Mouse (Mus musculus) lung, postnatal 0 days (tissue): ENCODE measurements around the gene Gm17324. TPM values are rescaled to one million over a fixed set of nuclear protein-coding genes. Genes with fewer than 3 reads are reported as not detected.

Experiments used
- ATAC-seq: fragments of 200-750 bp; cut with Nextera tagmentation; 2 replicates; pipeline ENCODE4 v1.8.0; 2017; ENCODE audit warnings: moderate library complexity
- DNase-seq: peaks from one replicate; pipeline ENCODE4 v3.0.0-alpha.2; 2016; ENCODE audit warnings: low spot score
- H3K27ac ChIP-seq: fragments of 300-500 bp; sonication (generic); 2 replicates; pipeline ENCODE4 v1.5.1; 2014; ENCODE audit warnings: antibody characterized with exemption, mild to moderate bottlenecking, low read length, mixed read lengths
- H3K27me3 ChIP-seq: fragments of 300-500 bp; sonication (generic); replicated peaks from 2 replicates; pipeline ENCODE4 v1.6.1; 2014; ENCODE audit warnings: low read length, mixed read lengths; ENCODE audit not compliant: insufficient read depth
- H3K36me3 ChIP-seq: fragments of 300-500 bp; sonication (generic); 2 replicates; pipeline ENCODE4 v1.6.1; 2014; ENCODE audit warnings: low read length, mixed read lengths; ENCODE audit not compliant: insufficient read depth
- H3K4me1 ChIP-seq: fragments of 300-500 bp; sonication (generic); 2 replicates; pipeline ENCODE4 v1.6.1; 2014; ENCODE audit warnings: antibody characterized with exemption, low read depth, low read length, mixed read lengths; ENCODE audit not compliant: insufficient read depth
- H3K4me2 ChIP-seq: fragments of 300-500 bp; sonication (generic); replicated peaks from 2 replicates; pipeline ENCODE4 v1.6.1; 2014; ENCODE audit warnings: low read depth, mild to moderate bottlenecking, low read length, moderate library complexity, mixed read lengths
- H3K4me3 ChIP-seq: fragments of 300-500 bp; sonication (generic); 2 replicates; pipeline ENCODE4 v1.5.1; 2014; ENCODE audit warnings: low read depth, low read length
- H3K9ac ChIP-seq: fragments of 300-500 bp; sonication (generic); replicated peaks from 2 replicates; pipeline ENCODE4 v1.6.1; 2014; ENCODE audit warnings: low read depth, mild to moderate bottlenecking
- H3K9me3 ChIP-seq: fragments of 300-500 bp; sonication (generic); 2 replicates; pipeline ENCODE4 v1.6.1; 2016; ENCODE audit warnings: low read length, mixed read lengths
- CTCF ChIP-seq: IDR thresholded peaks from 2 replicates; pipeline ENCODE4 v1.5.1; 2016; ENCODE audit warnings: antibody characterized with exemption, mild to moderate bottlenecking
- EP300 ChIP-seq: IDR thresholded peaks from 2 replicates; pipeline ENCODE4 v1.6.1; 2016; ENCODE audit warnings: antibody characterized with exemption, mild to moderate bottlenecking, control low read depth
- WGBS: fragments of 180-500 bp; shearing (Covaris S2); extraction: QIAGEN DNeasy Blood & Tissue Kit; methylation state at CpG from one replicate; pipeline ENCODE4 v1.1.7; 2014; 5-methylcytosine and 5-hydroxymethylcytosine counted together
- microRNA-seq: library from miRNA; unstranded; fragments of <30 nt; microRNA quantifications from one replicate; pipeline ENCODE4, GENCODE M21; 2016
- polyA plus RNA-seq: library from polyadenylated mRNA; unstranded; fragments of >200 nt; fragmentation: Nextera tagmentation; extraction: Ambion mirVana; gene quantifications from 2 replicates; pipeline ENCODE4 v1.2.1, GENCODE M21; 2015

Gene Gm17324
- polyA plus RNA-seq, 1 experiment from 2014 or later, result 0.88 TPM

DNA sequence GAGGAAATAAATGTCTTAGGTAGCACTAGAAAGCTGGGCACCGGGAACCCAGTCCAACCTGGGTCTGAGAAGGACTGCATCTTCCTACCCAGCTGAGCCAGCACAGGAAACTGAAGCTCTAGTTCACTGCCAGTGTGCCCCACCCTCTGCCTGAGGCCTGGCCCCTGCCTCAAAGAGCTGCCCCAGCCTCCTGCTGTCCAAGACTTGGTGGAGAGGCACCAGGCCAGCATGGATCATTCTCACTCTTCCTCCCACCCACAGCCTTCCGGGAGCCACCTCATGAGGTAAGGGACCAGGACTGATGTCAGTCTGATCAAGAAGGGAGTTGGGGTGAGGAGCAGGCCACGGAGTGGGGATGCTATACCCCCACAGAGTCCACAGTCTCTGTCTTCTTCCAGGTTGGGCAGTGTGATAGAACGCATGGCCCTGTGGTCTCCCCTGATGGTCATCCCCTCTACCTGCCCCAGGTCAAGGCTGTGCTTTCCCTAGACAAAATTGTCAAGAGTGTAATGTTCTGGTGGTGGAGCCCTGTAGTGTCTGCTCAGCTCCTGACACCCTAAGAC lies 19.6 kb downstream of the Gm17324 start:
- Histone ChIP-seq H3K9me3 (no peaks in the 10 kb centered on the region), H3K36me3 (no peaks in the 10 kb centered on the region), H3K4me1 (no peaks in the 10 kb centered on the region), H3K27ac (no peak overlapping the region), H3K4me2 (no peak overlapping the region), H3K4me3 (no peak overlapping the region), H3K9ac (no peak overlapping the region), H3K27me3 (no peaks in the 10 kb centered on the region)
- TF ChIP-seq EP300 (no peak), CTCF (no peak)
- WGBS, result 66% methylated on average over 4 of the region's 4 CpGs
- DNase-seq (no peak), ATAC-seq (no peak)

DNA sequence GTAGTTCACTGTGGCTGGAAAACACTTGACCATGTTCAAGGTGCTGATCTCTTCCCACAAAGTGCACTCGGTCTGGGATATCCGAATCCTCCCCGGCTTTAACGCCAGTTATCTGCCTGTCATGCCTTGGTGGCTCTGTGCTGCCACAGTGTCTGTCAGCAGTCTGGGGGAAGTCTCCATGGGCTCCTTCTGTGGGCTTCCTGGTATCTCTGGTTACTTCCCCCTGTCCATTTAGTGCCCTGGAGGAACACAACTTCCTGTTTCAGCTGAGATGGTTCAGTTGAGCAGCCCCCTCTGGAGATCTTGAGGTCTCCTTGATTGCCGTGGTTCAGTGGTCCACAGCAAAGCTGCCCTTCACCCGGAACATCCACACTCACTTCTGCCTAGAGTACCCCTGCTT lies 20.4 kb downstream of the Gm17324 start:
- Histone ChIP-seq H3K4me2 (0 out of 2 replicates have a peak overlapping the region, but pooled peaks have one; percentile 63), H3K27ac (no peak overlapping the region), H3K36me3 (no peaks in the 10 kb centered on the region), H3K27me3 (no peaks in the 10 kb centered on the region), H3K9ac (no peak overlapping the region), H3K4me1 (no peaks in the 10 kb centered on the region), H3K9me3 (no peaks in the 10 kb centered on the region), H3K4me3 (no peak overlapping the region)
- ATAC-seq, result peak; percentile 6; the same call in 1 of the 2 replicates
- 79% methylated on average over 6 of the region's 6 CpGs for WGBS
- TF ChIP-seq CTCF, result no peak
- no peak for TF ChIP-seq EP300
- peak; percentile 17 for DNase-seq

DNA sequence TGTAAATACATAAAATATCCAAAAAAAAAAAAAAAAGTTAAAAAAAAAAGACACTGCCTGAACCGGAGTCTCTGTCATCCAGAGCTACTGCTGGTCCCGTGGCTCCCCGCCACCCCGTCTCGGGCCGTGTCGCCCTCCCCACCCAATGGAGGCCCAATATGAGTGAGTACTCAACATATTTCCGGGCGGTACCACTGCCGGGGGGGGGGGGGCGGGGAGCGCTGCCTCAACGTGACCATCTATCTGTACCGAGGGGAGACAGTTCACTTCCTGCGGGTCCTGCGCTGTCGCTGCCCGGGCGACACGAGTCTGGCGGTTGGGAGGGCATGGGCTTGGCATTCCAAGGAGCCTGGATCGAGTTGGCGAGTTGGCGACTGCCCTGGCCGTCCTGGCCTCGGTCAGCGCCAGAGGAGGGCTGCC lies 21.2 kb downstream of the Gm17324 start:
- TF ChIP-seq CTCF (no peak), EP300 (no peak)
- Histone ChIP-seq H3K9ac (no peak overlapping the region), H3K4me1 (no peaks in the 10 kb centered on the region), H3K36me3 (no peaks in the 10 kb centered on the region), H3K27ac (no peak overlapping the region), H3K4me2 (peak overlapping the region; percentile 63), H3K4me3 (peak overlapping the region; percentile 10; the same call in 1 of the 2 replicates), H3K27me3 (no peaks in the 10 kb centered on the region), H3K9me3 (no peaks in the 10 kb centered on the region)
- DNase-seq, result peak; percentile 28
- ATAC-seq, result peak; percentile 73
- 28% methylated on average over 23 of the region's 27 CpGs for WGBS

DNA sequence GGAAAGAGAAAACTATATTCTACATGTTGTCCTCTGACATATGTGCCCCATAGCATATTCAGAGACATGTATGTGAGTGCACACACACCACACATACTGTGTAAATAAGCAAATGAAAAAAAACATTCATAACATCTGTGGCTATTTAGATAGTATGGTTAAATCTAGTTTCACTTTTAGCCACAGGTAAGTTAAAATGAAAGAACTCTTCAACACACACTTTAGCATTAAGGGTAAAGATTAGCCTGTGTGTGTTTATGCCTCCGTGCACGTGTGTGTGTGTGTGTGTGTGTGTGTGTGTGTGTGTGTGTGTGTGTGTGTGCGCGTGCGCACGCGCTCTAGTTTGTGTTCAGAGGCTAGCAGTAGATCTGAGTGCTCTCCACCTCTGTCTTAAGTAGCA lies 47.0 kb downstream of the Gm17324 start:
- Histone ChIP-seq H3K4me1 (no peaks in the 10 kb centered on the region), H3K9me3 (no peaks in the 10 kb centered on the region), H3K27me3 (peaks cover 1% of the 10 kb centered on the region), H3K4me3 (no peak overlapping the region), H3K4me2 (no peak overlapping the region), H3K9ac (no peak overlapping the region), H3K27ac (no peak overlapping the region), H3K36me3 (no peaks in the 10 kb centered on the region)
- ATAC-seq, result no peak
- no peak for DNase-seq
- 89% methylated on average over 7 of the region's 7 CpGs for WGBS
- TF ChIP-seq EP300, result no peak
- TF ChIP-seq CTCF, result no peak

DNA sequence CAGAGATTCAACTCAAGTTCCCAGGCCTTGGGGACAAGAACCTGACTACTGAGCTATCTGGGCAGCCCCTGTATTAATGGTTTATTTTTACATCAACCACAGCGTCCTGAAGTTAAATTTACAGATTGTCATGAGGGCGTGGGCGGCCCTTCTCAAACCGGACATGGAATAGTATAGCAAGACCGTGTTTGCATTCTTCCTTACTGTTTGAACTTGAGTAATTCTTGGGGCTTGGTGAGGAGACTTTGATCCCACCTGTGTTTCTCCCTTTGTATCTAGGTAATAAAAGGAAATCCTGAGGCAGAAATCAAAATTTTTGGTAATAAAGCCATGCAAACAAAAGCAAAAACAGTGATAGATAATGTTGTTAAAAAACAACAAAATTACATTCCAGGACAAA lies 48.0 kb downstream of the Gm17324 start:
- Histone ChIP-seq H3K9me3 (no peaks in the 10 kb centered on the region), H3K27me3 (peaks cover 12% of the 10 kb centered on the region), H3K4me2 (no peak overlapping the region), H3K4me1 (peaks cover 6% of the 10 kb centered on the region; the same call in 1 of the 2 replicates), H3K4me3 (no peak overlapping the region), H3K36me3 (no peaks in the 10 kb centered on the region), H3K27ac (no peak overlapping the region), H3K9ac (no peak overlapping the region)
- no peak for DNase-seq
- TF ChIP-seq CTCF, result no peak
- TF ChIP-seq EP300, result no peak
- ATAC-seq, result no peak
- WGBS, result 50% methylated on average over 5 of the region's 5 CpGs

Small RNA genes within 50 kb of the gene (microRNA-seq; reads per million reads assigned to microRNA genes)
- not detected for gene Gm26377

Other genes starting within 250 kb of the Gm17324 start
- 0.97 and 1.2 TPM in 2 replicates for gene Gsta1, start 218.1 kb downstream of the Gm17324 start, polyA plus RNA-seq
- 0.51 and 0.62 TPM in 2 replicates for gene Gm3776, start 191.7 kb downstream of the Gm17324 start, polyA plus RNA-seq
- gene Gm10639, start 158.9 kb downstream of the Gm17324 start, polyA plus RNA-seq, result 0.29 and 0.68 TPM in 2 replicates
- not detected in 2 replicates for gene Omt2a, start 134.0 kb downstream of the Gm17324 start, polyA plus RNA-seq
- gene Omt2b, start 121.2 kb downstream of the Gm17324 start, polyA plus RNA-seq, result not detected in 2 replicates
- 4.8 and 4.9 TPM in 2 replicates for gene Gsta2, start 93.0 kb downstream of the Gm17324 start, polyA plus RNA-seq
- 0.71 and 0.81 TPM in 2 replicates for gene Dppa5a, start 80.6 kb downstream of the Gm17324 start, polyA plus RNA-seq
- 3.3 and 4.1 TPM in 2 replicates for gene Ooep, start 70.1 kb downstream of the Gm17324 start, polyA plus RNA-seq
- 0.05 TPM in 1 of 2 replicates, not detected in the other for gene Ddx43, start 53.0 kb downstream of the Gm17324 start, polyA plus RNA-seq
- 0.86 TPM in 2 replicates for gene Cgas, start 5.5 kb downstream of the Gm17324 start, polyA plus RNA-seq
- gene Mto1, start 578 bp downstream of the Gm17324 start, polyA plus RNA-seq, result 11.2 and 12.2 TPM in 2 replicates
- gene Eef1a1, start 40.4 kb upstream of the Gm17324 start, polyA plus RNA-seq, result 2,930 and 3,003 TPM in 2 replicates
- gene Slc17a5, start 139.3 kb upstream of the Gm17324 start, polyA plus RNA-seq, result 19.9 TPM in 2 replicates
- gene Cd109, start 166.8 kb upstream of the Gm17324 start, polyA plus RNA-seq, result 2.7 TPM in 2 replicates